Mouse (Mus musculus) kidney, embryonic 15.5 days (tissue): ENCODE measurements at regions not wholly inside any gene's neighbourhood (a gene's known extent, or its start where the extent isn't known, plus 50 kb on each side); places are given as distances from the start of the nearest gene placed in this dataset.

Experiments used
- ATAC-seq: fragments of 200-750 bp; cut with Nextera tagmentation; replicated peaks from 2 replicates; pipeline ENCODE4 v1.8.0; 2017; ENCODE audit warnings: moderate TSS enrichment; ENCODE audit not compliant: low FRiP score
- H3K27ac ChIP-seq: fragments of 300-500 bp; sonication (generic); 2 replicates; pipeline ENCODE4 v1.5.1; 2015; ENCODE audit warnings: mild to moderate bottlenecking, inconsistent platforms
- H3K27me3 ChIP-seq: fragments of 300-500 bp; sonication (generic); 2 replicates; pipeline ENCODE4 v1.6.1; 2015; ENCODE audit warnings: inconsistent platforms
- H3K36me3 ChIP-seq: fragments of 300-500 bp; sonication (generic); 2 replicates; pipeline ENCODE4 v1.6.1; 2015; ENCODE audit warnings: inconsistent platforms
- H3K4me1 ChIP-seq: fragments of 300-500 bp; sonication (generic); 2 replicates; pipeline ENCODE4 v1.6.1; 2015; ENCODE audit warnings: inconsistent platforms
- H3K4me2 ChIP-seq: fragments of 300-500 bp; sonication (generic); 2 replicates; pipeline ENCODE4 v1.6.1; 2015; ENCODE audit warnings: moderate library complexity, mild to moderate bottlenecking, inconsistent platforms
- H3K4me3 ChIP-seq: fragments of 300-500 bp; sonication (generic); replicated peaks from 2 replicates; pipeline ENCODE4 v1.5.1; 2015; ENCODE audit warnings: mild to moderate bottlenecking, inconsistent platforms
- H3K9ac ChIP-seq: fragments of 300-500 bp; sonication (generic); 2 replicates; pipeline ENCODE4 v1.6.1; 2015; ENCODE audit warnings: mild to moderate bottlenecking, inconsistent platforms
- H3K9me3 ChIP-seq: fragments of 300-500 bp; sonication (generic); replicated peaks from 2 replicates; pipeline ENCODE4 v1.6.1; 2016; ENCODE audit warnings: inconsistent platforms
- WGBS: fragments of 180-500 bp; shearing (Covaris S2); methylation state at CpG from one replicate; pipeline ENCODE4 v1.1.7; 2015; ENCODE audit warnings: mixed read lengths; 5-methylcytosine and 5-hydroxymethylcytosine counted together

DNA sequence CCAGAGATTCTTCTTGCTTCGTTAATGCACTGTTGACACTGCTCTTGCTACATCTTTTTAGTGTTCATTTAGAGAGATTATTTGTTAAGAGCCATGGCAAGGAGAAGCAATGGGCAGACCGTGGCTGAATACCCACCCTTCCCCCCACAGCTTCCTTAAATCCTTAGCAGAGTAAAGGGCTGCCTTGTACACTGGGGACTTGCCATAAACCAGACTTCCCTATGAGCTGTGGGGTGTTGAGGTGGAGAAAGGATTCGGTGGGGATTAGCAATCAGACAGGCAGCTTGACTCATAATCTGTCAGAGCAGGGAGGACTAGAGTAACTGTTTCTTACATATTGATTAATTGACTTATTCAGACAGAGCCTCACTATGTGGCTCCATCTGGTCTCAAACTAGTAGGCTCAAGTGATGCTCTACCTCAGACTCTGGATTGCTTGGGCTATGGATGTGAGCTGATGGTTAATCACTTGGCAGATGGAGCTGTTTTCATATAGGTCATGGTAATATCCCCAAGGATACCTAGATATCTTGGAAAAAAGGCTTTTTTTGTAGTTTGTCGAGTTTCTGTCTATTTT is 166.7 kb downstream of the Cmpk2 start:
- Histone ChIP-seq H3K4me3 (no peak overlapping the region), H3K9ac (no peak overlapping the region), H3K27ac (no peak overlapping the region), H3K4me2 (no peak overlapping the region), H3K4me1 (peaks cover 15% of the 10 kb centered on the region), H3K9me3 (no peaks in the 10 kb centered on the region), H3K27me3 (no peaks in the 10 kb centered on the region), H3K36me3 (no peaks in the 10 kb centered on the region)
- ATAC-seq: no peak
- 38% methylated on average over 4 of the region's 4 CpGs for WGBS

DNA sequence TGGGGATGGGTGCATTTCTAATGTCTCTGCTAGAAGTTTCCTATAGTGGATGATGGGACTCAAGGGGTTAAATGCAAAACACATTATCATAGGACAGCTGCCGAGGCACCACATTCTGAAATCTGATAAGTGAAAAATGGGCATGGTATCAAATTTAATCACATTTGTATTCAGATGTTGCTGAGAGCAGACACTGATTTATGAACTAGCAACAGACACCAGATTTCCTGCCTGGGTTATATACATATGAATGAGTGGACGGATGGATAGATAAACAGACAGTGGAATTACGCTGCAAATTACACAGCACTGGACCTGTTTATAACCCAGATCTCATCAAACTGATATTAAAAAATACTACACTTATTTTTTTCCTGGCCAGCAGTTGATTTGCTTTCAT is 166.2 kb downstream of the Cmpk2 start:
- no peak overlapping the region for H3K4me3 ChIP-seq
- WGBS: 14% methylated on average over 3 of the region's 3 CpGs
- no peaks in the 10 kb centered on the region for H3K36me3 ChIP-seq
- H3K27ac ChIP-seq: no peak overlapping the region
- H3K4me2 ChIP-seq: no peak overlapping the region
- H3K4me1 ChIP-seq: peaks cover 15% of the 10 kb centered on the region
- no peaks in the 10 kb centered on the region for H3K9me3 ChIP-seq
- ATAC-seq: no peak
- no peaks in the 10 kb centered on the region for H3K27me3 ChIP-seq
- H3K9ac ChIP-seq: no peak overlapping the region

DNA sequence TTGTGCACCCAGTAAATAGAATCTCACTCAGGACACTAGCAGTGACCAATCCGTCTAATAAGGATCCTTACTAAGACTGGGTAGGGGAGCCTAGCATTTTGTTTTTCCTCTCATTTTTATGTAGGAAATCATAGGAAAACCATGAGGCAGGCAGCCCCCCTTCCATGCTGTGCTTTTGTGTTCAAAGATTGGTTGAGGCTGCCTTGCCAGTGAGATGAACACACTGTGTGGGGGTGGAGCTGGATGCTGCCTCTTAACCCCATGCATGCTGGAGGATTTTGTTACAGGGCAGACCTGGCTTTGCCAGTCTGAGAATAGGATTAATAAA is 162.8 kb downstream of the Cmpk2 start:
- Histone ChIP-seq H3K4me3 (no peak overlapping the region), H3K9me3 (no peaks in the 10 kb centered on the region), H3K36me3 (no peaks in the 10 kb centered on the region), H3K27me3 (no peaks in the 10 kb centered on the region), H3K4me2 (no peak overlapping the region), H3K27ac (no peak overlapping the region), H3K4me1 (peaks cover 15% of the 10 kb centered on the region), H3K9ac (no peak overlapping the region)
- 21% methylated on average over 1 of the region's 1 CpGs for WGBS
- no peak for ATAC-seq

DNA sequence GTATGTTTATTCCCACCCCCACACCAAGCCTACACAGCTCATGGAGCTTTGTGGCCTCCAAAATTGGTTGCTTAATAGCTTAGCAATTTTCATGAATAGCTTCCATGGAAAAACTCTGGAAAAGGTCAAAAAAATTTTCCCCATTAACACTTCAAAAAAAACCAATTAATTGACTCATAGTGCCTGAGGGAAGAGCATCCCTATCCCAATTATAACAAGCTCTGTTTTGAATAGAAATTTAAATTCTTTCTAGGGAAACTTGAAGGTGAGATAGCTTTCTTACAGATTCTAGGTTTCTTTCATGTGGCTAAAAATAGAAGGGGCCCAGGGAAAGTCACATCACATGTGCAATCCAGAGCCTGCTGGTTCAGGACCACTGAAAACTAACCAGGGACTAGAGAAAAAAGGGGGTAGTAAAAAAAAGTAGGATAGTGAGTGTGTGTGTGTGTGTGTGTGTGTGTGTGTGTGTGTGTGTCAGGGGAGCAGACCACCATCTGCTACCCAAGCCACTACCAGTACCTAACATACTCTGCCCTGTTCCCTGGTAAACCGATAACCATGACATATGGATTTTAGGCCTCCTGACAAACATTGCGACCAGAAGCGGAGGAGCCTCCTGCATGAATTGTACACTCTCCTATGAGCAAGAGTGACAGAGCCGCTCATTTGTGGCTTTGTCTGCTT is 162.2 kb downstream of the Cmpk2 start:
- Histone ChIP-seq H3K9ac (no peak overlapping the region), H3K27me3 (no peaks in the 10 kb centered on the region), H3K27ac (no peak overlapping the region), H3K4me1 (peaks cover 15% of the 10 kb centered on the region), H3K9me3 (no peaks in the 10 kb centered on the region), H3K4me3 (no peak overlapping the region), H3K4me2 (no peak overlapping the region), H3K36me3 (no peaks in the 10 kb centered on the region)
- no peak for ATAC-seq
- WGBS: 36% methylated on average over 4 of the region's 4 CpGs

DNA sequence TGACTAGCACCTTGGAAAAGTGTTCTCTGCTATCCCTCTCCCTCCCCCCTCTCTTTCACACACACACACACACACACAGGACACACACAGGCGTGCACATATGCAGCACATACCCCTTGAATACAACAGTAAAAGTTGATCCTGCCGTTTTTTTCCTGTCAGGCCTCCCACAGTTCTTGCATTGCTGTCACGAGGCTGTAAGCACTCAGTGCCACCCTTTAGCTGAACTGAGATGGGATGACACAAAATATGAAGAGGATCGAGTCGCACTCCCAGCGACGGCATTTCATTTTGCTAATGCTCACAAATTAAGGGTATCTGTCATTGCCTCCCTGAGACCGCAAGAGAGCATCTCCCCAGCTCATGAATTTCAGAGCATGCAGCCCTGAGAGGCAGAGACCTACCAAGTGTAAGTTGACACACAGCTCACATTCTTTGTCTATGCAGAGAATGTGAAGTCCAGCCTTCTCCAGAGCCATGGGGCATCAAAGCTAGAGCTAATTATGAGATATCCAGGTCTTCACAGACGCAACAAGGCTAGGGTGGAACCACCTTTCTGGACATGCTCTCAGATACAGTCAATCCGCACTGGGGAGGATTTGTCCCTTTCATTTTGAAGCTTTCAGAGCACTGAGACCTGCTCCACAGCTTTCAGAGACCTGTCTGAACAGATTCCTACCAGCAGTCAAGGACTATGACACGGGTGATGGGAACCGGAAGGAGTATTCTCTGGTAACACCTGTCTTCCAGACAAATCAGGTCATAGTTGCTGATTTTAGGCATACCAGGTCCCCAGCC is 152.3 kb downstream of the Cmpk2 start:
- Histone ChIP-seq H3K27ac (no peak overlapping the region), H3K27me3 (no peaks in the 10 kb centered on the region), H3K4me3 (no peak overlapping the region), H3K4me1 (no peaks in the 10 kb centered on the region), H3K9ac (no peak overlapping the region), H3K4me2 (no peak overlapping the region), H3K36me3 (no peaks in the 10 kb centered on the region), H3K9me3 (no peaks in the 10 kb centered on the region)
- no peak for ATAC-seq
- 58% methylated on average over 12 of the region's 12 CpGs for WGBS

DNA sequence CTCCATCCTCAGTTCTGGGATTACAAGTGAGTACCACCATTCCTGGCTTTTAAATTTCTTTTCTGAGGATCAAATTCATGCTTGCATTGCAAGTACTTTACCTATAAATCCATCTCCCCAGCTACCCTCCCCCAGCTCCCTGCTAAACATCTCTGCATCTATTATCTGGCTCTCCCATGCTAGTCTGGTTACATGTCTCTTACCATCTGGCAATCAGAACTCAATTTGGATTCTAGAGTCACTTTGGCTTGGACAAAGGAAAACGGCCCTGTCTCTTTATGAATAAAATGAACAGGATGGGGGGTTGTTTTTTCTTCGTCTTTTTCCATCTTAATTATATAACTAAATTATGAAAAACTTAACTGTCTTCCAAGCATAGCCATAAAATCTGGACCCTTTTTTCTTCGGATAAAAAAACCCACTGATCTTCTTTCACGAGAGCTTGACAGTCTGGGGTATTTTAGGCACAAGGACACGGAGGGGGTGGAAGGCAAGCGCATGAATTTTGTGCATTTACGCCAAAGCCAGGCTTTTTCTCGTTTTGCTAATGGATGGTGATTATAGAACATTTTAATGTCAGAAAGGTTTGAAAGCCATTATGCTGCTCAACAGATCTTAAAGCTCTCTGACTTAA is 151.6 kb downstream of the Cmpk2 start:
- no peak overlapping the region for H3K4me2 ChIP-seq
- no peaks in the 10 kb centered on the region for H3K27me3 ChIP-seq
- H3K4me1 ChIP-seq: no peaks in the 10 kb centered on the region
- H3K27ac ChIP-seq: no peak overlapping the region
- H3K9ac ChIP-seq: no peak overlapping the region
- ATAC-seq: no peak
- H3K4me3 ChIP-seq: no peak overlapping the region
- no peaks in the 10 kb centered on the region for H3K9me3 ChIP-seq
- H3K36me3 ChIP-seq: no peaks in the 10 kb centered on the region
- WGBS: 66% methylated on average over 8 of the region's 8 CpGs

DNA sequence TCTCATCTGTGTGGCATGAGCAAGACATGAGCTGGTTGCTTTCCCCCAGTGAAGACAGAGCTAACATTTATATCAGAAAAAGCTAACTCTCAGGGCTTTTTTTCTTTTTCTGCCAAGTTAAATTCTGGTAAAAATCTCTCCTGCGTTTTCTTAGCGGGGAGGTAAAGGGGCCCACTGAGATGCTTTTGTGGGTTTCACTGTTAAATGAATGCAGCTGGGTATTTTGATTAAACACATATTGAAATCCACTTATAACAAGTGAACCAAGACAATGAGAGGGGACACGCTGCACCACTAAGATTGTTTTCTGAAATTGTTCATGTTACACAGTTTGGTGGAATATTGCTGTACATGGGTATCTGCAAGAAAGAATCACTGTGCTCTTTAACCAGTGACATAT is 149.0 kb downstream of the Cmpk2 start:
- 86% methylated on average over 3 of the region's 3 CpGs for WGBS
- no peaks in the 10 kb centered on the region for H3K36me3 ChIP-seq
- no peaks in the 10 kb centered on the region for H3K9me3 ChIP-seq
- no peak for ATAC-seq
- no peak overlapping the region for H3K4me3 ChIP-seq
- no peaks in the 10 kb centered on the region for H3K4me1 ChIP-seq
- H3K27ac ChIP-seq: no peak overlapping the region
- H3K27me3 ChIP-seq: no peaks in the 10 kb centered on the region
- no peak overlapping the region for H3K9ac ChIP-seq
- no peak overlapping the region for H3K4me2 ChIP-seq

DNA sequence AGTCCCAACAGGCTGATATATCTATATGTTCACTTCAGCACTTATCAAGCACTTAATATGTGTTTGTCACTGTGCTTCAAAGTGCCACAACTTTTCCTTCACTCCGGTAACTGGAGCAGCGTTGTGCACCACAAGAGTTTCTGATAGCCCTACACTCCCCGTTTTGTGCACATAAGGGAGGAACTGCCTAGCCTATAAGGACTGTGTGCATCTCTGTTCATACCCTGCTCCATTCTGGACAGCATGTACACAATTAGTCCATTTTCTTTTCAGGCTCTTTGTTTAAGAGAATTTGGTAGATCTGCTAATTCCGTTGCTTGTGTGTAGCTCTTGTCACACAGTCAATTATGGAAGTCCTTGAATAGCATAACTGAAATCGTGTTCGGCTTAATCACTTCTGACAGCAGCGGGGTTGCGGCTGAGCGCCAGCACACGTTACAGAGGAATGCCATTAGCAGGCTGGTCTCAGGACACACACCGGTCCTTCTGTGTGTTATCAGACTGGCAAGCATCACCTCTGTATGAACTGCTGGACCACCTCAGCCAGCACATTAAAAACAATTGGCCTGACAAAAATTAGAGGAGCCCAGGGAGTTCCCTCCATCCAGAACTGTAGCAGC is 144.2 kb downstream of the Cmpk2 start:
- H3K36me3 ChIP-seq: no peaks in the 10 kb centered on the region
- no peak for ATAC-seq
- no peak overlapping the region for H3K4me2 ChIP-seq
- no peaks in the 10 kb centered on the region for H3K9me3 ChIP-seq
- no peak overlapping the region for H3K4me3 ChIP-seq
- H3K4me1 ChIP-seq: no peaks in the 10 kb centered on the region
- no peak overlapping the region for H3K27ac ChIP-seq
- H3K9ac ChIP-seq: no peak overlapping the region
- H3K27me3 ChIP-seq: no peaks in the 10 kb centered on the region
- WGBS: 80% methylated on average over 11 of the region's 11 CpGs

DNA sequence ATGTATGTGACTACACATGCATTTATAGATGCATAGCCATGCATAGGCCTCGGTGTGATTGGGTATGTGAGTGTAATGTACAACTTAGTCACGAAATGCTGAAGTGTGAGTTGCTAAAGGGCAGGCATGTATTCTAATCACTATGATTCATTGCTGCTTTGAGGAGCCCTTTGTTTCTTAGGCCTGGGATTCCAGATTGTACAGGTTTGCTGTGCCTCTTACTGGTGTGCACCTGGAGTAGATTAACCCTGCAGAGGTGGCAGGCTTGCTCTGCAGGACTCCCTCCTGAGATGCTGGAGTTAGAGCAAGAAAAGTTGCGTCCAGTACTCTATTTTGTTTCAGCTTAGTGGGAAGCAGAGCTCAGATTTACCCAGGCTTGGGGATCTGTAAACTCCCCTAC is 141.1 kb downstream of the Cmpk2 start:
- Histone ChIP-seq H3K27me3 (no peaks in the 10 kb centered on the region), H3K27ac (no peak overlapping the region), H3K4me3 (no peak overlapping the region), H3K9me3 (no peaks in the 10 kb centered on the region), H3K4me2 (no peak overlapping the region), H3K9ac (no peak overlapping the region), H3K36me3 (no peaks in the 10 kb centered on the region), H3K4me1 (no peaks in the 10 kb centered on the region)
- WGBS: 82% methylated on average over 3 of the region's 3 CpGs
- ATAC-seq: no peak

DNA sequence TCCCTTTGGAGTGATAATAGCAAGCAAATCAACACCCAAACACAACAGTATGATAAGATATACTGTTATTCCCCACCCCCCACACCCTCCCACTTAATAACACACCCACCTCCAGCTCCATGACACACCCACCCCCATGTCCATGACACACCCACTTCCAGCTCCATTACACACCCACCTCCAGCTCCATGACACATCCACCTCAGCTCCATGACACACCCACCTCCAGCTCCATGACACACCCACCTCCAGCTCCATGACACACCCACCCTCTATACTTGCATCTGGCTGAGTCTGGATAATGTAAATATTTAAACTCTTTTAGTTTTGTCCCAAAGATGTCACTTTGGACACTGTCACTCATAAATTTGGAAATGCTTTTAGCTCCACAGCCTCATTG is 129.5 kb downstream of the Cmpk2 start:
- no peak overlapping the region for H3K4me2 ChIP-seq
- no peaks in the 10 kb centered on the region for H3K9me3 ChIP-seq
- no peaks in the 10 kb centered on the region for H3K4me1 ChIP-seq
- no peak overlapping the region for H3K27ac ChIP-seq
- ATAC-seq: no peak
- no peak overlapping the region for H3K4me3 ChIP-seq
- H3K27me3 ChIP-seq: no peaks in the 10 kb centered on the region
- H3K36me3 ChIP-seq: no peaks in the 10 kb centered on the region
- no peak overlapping the region for H3K9ac ChIP-seq

DNA sequence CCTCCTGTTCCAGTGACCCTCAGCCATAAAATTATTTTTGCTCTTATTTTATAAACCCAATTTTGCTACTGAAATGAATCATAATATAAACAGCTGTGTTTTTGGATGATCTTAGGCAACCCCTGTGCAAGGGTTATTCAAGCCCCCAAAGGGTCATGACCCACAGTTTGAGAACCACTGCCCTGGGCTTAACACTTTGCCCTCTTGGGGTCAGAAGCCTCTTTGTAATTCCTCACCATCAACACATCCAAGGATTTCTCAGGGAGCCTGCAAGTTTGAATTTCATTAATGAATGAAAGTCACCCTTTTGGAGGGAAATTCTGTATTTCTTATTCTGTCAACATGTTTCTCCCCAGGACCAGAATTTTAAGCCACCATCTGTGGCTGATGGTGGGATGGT is 123.1 kb downstream of the Cmpk2 start:
- Histone ChIP-seq H3K36me3 (no peaks in the 10 kb centered on the region), H3K27me3 (no peaks in the 10 kb centered on the region), H3K4me3 (no peak overlapping the region), H3K9me3 (no peaks in the 10 kb centered on the region), H3K4me2 (no peak overlapping the region), H3K9ac (no peak overlapping the region), H3K27ac (no peak overlapping the region), H3K4me1 (no peaks in the 10 kb centered on the region)
- ATAC-seq: no peak

DNA sequence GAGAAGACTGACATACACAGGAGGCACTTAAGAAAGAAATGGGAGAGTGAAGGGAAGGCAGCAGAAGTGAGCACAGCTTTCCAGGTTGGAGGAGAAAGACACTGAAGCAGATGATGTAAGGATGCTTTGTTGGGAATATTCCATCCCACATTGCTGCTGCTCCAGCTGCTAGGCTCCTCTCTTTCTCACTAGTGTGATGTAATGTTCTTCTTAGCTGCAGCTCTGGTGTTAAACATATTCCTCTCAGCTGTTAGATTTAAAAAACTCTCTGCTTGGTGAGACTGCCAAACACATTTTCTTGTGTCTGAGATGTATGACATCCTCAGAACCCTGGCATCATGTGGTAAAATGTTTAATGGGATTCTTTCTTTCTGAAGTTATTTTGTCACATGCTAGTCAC is 120.1 kb downstream of the Cmpk2 start:
- Histone ChIP-seq H3K27ac (no peak overlapping the region), H3K4me3 (no peak overlapping the region), H3K9me3 (no peaks in the 10 kb centered on the region), H3K27me3 (no peaks in the 10 kb centered on the region), H3K9ac (no peak overlapping the region), H3K4me2 (no peak overlapping the region), H3K36me3 (no peaks in the 10 kb centered on the region), H3K4me1 (no peaks in the 10 kb centered on the region)
- ATAC-seq: no peak
